Mouse (Mus musculus): Measurements from ENCODE around the gene Cmtm8. TPM values are rescaled to one million over a fixed set of nuclear protein-coding genes. Genes with fewer than 3 reads are reported as not detected.
A peak's percentile ranks its signal among the peaks of the same experiment; 100 is the strongest.

The Cmtm8 gene
- polyA plus RNA-seq, 1 experiment: 15.4 TPM

DNA sequence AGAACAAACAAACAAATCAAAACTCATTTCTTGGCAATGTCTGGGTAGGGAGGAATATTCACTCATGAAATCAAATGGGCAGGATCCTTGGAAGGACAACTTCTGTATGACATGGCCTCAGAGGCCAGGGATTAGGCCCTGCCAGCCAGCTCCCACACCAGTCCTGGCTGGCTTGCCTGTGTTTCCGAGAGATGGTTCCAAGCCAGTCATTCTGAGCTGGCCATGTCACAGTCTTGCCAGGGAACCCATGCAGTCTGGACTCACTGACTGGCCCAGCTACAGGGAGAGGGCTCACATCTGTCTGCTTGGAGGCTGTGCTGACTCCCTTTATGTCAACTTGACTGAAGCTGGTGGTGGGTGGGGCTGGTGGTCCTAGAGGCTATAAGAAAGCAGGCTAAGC lies 41.8 kb downstream of the Cmtm8 start:
- 96% methylated on average over 1 of the region's 1 CpGs for WGBS
- Histone ChIP-seq H3K4me3 (ENCODE audit: control insufficient read depth, insufficient read depth, low read length) (no peak overlapping the region), H3K27ac (ENCODE audit: control insufficient read depth, insufficient read depth, low read length) (no peak overlapping the region), H3K27me3 (ENCODE audit: control insufficient read depth, insufficient read depth, low read length) (no peaks in the 10 kb centered on the region), H3K4me1 (replicated peaks; ENCODE audit: control insufficient read depth, insufficient read depth, low read length) (no peaks in the 10 kb centered on the region), H3K36me3 (ENCODE audit: control insufficient read depth, insufficient read depth, low read length) (no peaks in the 10 kb centered on the region)
- no peak for DNase-seq
- TF ChIP-seq CTCF (IDR thresholded peaks at IDR 0.05; ENCODE audit: borderline replicate concordance, control insufficient read depth, extremely low read depth, insufficient read depth, low read length, poor library complexity) (no peak), POLR2A (IDR thresholded peaks at IDR 0.05; ENCODE audit: control insufficient read depth, extremely low read depth, insufficient read depth, low read length, poor library complexity) (no peak)

DNA sequence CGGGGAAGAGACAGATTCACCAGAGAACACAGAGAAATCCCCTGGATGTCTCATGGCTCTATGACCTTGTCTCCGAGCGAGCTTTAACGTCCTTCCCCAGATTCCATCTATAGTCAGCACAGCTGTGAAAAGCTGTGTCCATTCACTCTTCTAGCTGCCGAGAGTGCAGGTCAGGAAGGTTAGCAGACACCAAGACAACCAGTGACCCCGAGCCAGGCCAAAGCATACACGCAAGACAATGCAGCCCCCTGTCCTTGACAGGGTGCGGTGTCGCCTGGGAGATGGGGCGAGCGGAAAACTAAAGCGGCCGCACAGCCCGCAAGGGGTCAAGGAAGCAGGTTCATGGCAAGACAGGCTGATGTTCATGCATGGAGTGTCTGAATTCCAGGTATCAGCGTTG lies 42.7 kb downstream of the Cmtm8 start:
- Histone ChIP-seq H3K36me3 (ENCODE audit: control insufficient read depth, insufficient read depth, low read length) (no peaks in the 10 kb centered on the region), H3K27ac (ENCODE audit: control insufficient read depth, insufficient read depth, low read length) (no peak overlapping the region), H3K4me3 (ENCODE audit: control insufficient read depth, insufficient read depth, low read length) (no peak overlapping the region), H3K4me1 (replicated peaks; ENCODE audit: control insufficient read depth, insufficient read depth, low read length) (no peaks in the 10 kb centered on the region), H3K27me3 (ENCODE audit: control insufficient read depth, insufficient read depth, low read length) (no peaks in the 10 kb centered on the region)
- TF ChIP-seq POLR2A (IDR thresholded peaks at IDR 0.05; ENCODE audit: control insufficient read depth, extremely low read depth, insufficient read depth, low read length, poor library complexity): no peak
- TF ChIP-seq CTCF (IDR thresholded peaks at IDR 0.05; ENCODE audit: borderline replicate concordance, control insufficient read depth, extremely low read depth, insufficient read depth, low read length, poor library complexity): no peak
- 95% methylated on average over 15 of the region's 15 CpGs for WGBS
- no peak for DNase-seq

DNA sequence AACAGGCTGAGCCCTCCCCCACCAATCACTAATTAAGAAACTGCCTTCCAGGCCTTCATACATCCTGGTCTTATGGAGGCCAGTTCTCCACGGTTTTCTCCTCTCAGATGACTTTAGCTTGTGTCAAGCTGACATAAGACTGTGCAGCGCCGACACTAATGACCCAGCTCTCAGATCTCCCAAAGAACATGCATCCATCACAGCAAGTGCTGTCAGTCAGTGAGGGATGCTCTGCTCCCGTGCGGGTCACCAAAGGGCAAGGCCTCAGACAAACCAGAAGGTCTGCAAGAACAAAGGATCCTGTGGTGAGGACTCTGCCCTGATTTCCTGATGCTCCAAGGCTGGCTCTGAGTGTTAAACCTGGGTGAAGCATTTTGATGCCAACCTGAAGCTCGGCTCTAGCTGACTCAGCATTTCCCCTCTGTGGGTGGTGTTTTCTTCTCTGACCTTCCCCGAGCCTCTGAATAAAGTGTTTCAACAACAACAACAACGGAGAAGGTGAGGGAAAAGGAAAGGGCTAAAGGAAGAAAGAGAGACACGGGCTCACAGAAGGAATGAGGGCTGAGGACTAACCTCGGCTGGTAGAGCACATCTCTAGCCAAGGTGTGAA lies 44.4 kb downstream of the Cmtm8 start:
- H3K4me1 ChIP-seq (replicated peaks; ENCODE audit: control insufficient read depth, insufficient read depth, low read length): peaks cover 9% of the 10 kb centered on the region
- TF ChIP-seq POLR2A (IDR thresholded peaks at IDR 0.05; ENCODE audit: control insufficient read depth, extremely low read depth, insufficient read depth, low read length, poor library complexity) (no peak), CTCF (IDR thresholded peaks at IDR 0.05; ENCODE audit: borderline replicate concordance, control insufficient read depth, extremely low read depth, insufficient read depth, low read length, poor library complexity) (no peak)
- no peaks in the 10 kb centered on the region for H3K36me3 ChIP-seq (ENCODE audit: control insufficient read depth, insufficient read depth, low read length)
- DNase-seq: no peak
- WGBS: 66% methylated on average over 10 of the region's 10 CpGs
- H3K4me3 ChIP-seq (ENCODE audit: control insufficient read depth, insufficient read depth, low read length): no peak overlapping the region
- H3K27ac ChIP-seq (ENCODE audit: control insufficient read depth, insufficient read depth, low read length): no peak overlapping the region
- H3K27me3 ChIP-seq (ENCODE audit: control insufficient read depth, insufficient read depth, low read length): no peaks in the 10 kb centered on the region

DNA sequence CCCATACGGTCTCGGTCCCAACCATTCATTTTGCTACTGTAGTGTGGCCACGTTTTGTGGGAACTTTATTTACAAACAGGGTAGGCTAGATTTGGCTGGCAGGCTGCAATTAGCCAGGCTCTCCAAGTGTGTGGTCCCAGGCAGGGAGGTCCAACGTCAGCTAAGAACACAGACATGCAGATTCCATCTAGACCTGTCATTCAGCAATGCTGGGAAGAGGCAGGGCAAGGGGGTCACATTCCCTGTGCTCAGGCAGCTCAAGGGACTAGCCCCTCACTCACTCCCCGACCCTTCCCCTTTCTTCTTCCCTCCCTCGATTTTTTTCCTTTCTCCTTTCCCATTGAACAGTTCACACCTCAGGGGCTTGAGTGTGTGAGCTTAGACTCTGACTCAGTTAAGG lies 45.1 kb downstream of the Cmtm8 start:
- H3K4me3 ChIP-seq (ENCODE audit: control insufficient read depth, insufficient read depth, low read length): no peak overlapping the region
- H3K27ac ChIP-seq (ENCODE audit: control insufficient read depth, insufficient read depth, low read length): no peak overlapping the region

DNA sequence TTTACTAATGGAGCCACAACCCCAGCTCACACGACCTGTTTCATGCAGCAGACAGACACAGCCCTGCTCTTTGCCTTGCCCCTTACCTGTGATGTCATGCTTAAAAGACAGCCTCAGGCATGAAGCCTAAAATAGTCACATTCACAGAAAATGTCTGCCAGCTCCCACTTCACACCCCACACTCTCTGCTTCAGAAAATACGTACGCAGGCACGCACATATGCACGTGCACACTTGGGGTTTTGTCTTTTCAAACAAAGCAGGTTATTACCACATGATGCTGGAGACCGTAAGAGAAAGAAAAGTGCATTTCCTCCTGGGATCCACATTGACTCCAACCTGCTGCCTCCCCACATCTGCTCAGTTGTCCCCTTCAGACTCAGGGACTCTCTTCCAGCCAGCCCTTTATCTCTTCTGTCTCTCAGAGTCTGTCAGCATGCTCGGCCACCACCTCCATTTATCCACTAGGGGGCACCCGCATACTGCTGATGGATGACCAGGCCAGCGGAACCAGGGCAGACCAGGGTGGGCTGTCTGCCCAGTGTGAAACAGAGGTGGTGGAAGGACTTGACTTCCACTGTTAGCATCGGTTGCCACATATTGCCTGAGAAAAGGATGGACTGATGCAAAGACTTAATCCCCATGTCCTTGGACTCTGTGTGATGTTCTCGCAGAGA lies 46.5 kb downstream of the Cmtm8 start:
- no peaks in the 10 kb centered on the region for H3K36me3 ChIP-seq (ENCODE audit: control insufficient read depth, insufficient read depth, low read length)
- H3K27me3 ChIP-seq (ENCODE audit: control insufficient read depth, insufficient read depth, low read length): no peaks in the 10 kb centered on the region
- no peak overlapping the region for H3K4me3 ChIP-seq (ENCODE audit: control insufficient read depth, insufficient read depth, low read length)
- WGBS: 61% methylated on average over 11 of the region's 11 CpGs
- peak; percentile 83 for DNase-seq
- peaks cover 18% of the 10 kb centered on the region for H3K4me1 ChIP-seq (replicated peaks; ENCODE audit: control insufficient read depth, insufficient read depth, low read length)
- H3K27ac ChIP-seq (ENCODE audit: control insufficient read depth, insufficient read depth, low read length): no peak overlapping the region
- TF ChIP-seq POLR2A (IDR thresholded peaks at IDR 0.05; ENCODE audit: control insufficient read depth, extremely low read depth, insufficient read depth, low read length, poor library complexity): no peak
- TF ChIP-seq CTCF (IDR thresholded peaks at IDR 0.05; ENCODE audit: borderline replicate concordance, control insufficient read depth, extremely low read depth, insufficient read depth, low read length, poor library complexity): peak; percentile 95

More for the DNA sequence above, 45.1 kb downstream of the Cmtm8 start:
- H3K4me1 ChIP-seq (replicated peaks; ENCODE audit: control insufficient read depth, insufficient read depth, low read length): peaks cover 17% of the 10 kb centered on the region
- no peaks in the 10 kb centered on the region for H3K27me3 ChIP-seq (ENCODE audit: control insufficient read depth, insufficient read depth, low read length)
- WGBS: 90% methylated on average over 6 of the region's 6 CpGs
- no peak for DNase-seq
- TF ChIP-seq POLR2A (IDR thresholded peaks at IDR 0.05; ENCODE audit: control insufficient read depth, extremely low read depth, insufficient read depth, low read length, poor library complexity) (no peak), CTCF (IDR thresholded peaks at IDR 0.05; ENCODE audit: borderline replicate concordance, control insufficient read depth, extremely low read depth, insufficient read depth, low read length, poor library complexity) (no peak)
- H3K36me3 ChIP-seq (ENCODE audit: control insufficient read depth, insufficient read depth, low read length): no peaks in the 10 kb centered on the region

DNA sequence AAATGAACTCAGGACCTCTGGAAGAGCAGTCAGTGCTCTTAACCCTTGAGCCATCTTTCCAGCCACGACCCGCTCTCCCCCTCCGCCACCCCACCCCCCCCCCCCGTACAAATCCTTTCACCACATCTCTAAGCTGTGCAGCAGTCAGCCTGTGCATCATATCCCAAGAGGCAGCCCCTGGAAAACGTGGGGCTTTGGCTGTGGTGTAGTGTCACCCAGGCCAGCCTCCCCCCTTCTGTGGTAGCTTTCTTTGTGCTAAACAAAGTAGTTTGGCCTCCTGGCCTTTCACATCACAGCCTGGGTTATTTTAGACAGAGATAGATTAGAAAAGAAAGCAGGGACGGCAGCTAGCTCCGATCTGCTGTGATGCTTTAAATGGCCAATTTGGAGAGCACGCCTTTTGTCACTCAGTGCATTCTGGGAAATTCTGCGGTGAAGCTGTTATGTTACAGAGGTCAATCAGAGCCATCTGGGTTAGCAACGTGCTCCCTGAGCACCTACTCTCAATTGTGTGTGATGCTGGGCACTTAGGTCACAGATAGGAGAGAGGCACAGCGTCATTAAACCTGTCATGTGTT lies 47.4 kb downstream of the Cmtm8 start:
- peaks cover 21% of the 10 kb centered on the region for H3K4me1 ChIP-seq (replicated peaks; ENCODE audit: control insufficient read depth, insufficient read depth, low read length)
- H3K36me3 ChIP-seq (ENCODE audit: control insufficient read depth, insufficient read depth, low read length): no peaks in the 10 kb centered on the region
- no peak overlapping the region for H3K27ac ChIP-seq (ENCODE audit: control insufficient read depth, insufficient read depth, low read length)
- no peak for DNase-seq
- TF ChIP-seq CTCF (IDR thresholded peaks at IDR 0.05; ENCODE audit: borderline replicate concordance, control insufficient read depth, extremely low read depth, insufficient read depth, low read length, poor library complexity) (no peak), POLR2A (IDR thresholded peaks at IDR 0.05; ENCODE audit: control insufficient read depth, extremely low read depth, insufficient read depth, low read length, poor library complexity) (no peak)
- WGBS: 81% methylated on average over 11 of the region's 11 CpGs
- no peak overlapping the region for H3K4me3 ChIP-seq (ENCODE audit: control insufficient read depth, insufficient read depth, low read length)
- no peaks in the 10 kb centered on the region for H3K27me3 ChIP-seq (ENCODE audit: control insufficient read depth, insufficient read depth, low read length)

All from thymus, adult 2 months (tissue).